ENCODE assay signal across 17 mouse cellular contexts in genomic region chr1:36723146-36724056, GRCm38 (mm10). TPM values are rescaled to one million over a fixed set of nuclear protein-coding genes. Genes with fewer than 3 reads are reported as not detected.
DNase-seq lines count a peak whose midpoint lies in the region; ATAC-seq lines count a peak whose summit lies in the region.
"Had no signal": no experiment of that assay in that cellular context is flagged by ENCODE, and none has a peak within 500 bp of the region (broad histone marks: within the 10 kb centered on the region; RNA-seq: fewer than 3 reads in every experiment).

No protein-coding gene starts in this region.

- H3K27ac ChIP-seq in hindbrain, embryonic 13.5 days: peak overlapping the region; percentile 31; the same call in 1 of the 2 replicates
- H3K27ac ChIP-seq in hindbrain, embryonic 11.5 days (ENCODE audit: low read depth, low read length): no peak overlapping the region
- H3K27ac ChIP-seq in embryonic facial prominence, embryonic 14.5 days (replicated peaks; ENCODE audit: low read depth, low read length): peak overlapping the region; percentile 29; the same call in 1 of the 2 replicates
- H3K27ac ChIP-seq: forebrain, embryonic 12.5 days had no signal

- no peaks in the 10 kb centered on the region for H3K36me3 ChIP-seq in hindbrain, embryonic 13.5 days
- no peaks in the 10 kb centered on the region for H3K36me3 ChIP-seq in hindbrain, embryonic 11.5 days (ENCODE audit: control insufficient read depth, insufficient read depth, low read length)
- no peaks in the 10 kb centered on the region for H3K36me3 ChIP-seq in embryonic facial prominence, embryonic 14.5 days (ENCODE audit: control insufficient read depth, insufficient read depth, low read length)
- H3K36me3 ChIP-seq: forebrain, embryonic 12.5 days had no signal

- H3K27me3 ChIP-seq in hindbrain, embryonic 13.5 days: no peaks in the 10 kb centered on the region
- H3K27me3 ChIP-seq in hindbrain, embryonic 11.5 days (ENCODE audit: control insufficient read depth, insufficient read depth, low read length): no peaks in the 10 kb centered on the region
- no peaks in the 10 kb centered on the region for H3K27me3 ChIP-seq in embryonic facial prominence, embryonic 14.5 days (replicated peaks; ENCODE audit: control insufficient read depth, insufficient read depth, low read length)
- H3K27me3 ChIP-seq: forebrain, embryonic 12.5 days had no signal

- H3K4me2 ChIP-seq in hindbrain, embryonic 13.5 days: no peak overlapping the region
- no peak overlapping the region for H3K4me2 ChIP-seq in hindbrain, embryonic 11.5 days (replicated peaks; ENCODE audit: low read depth, low read length)
- no peak overlapping the region for H3K4me2 ChIP-seq in embryonic facial prominence, embryonic 14.5 days (ENCODE audit: low read depth, low read length)
- H3K4me2 ChIP-seq: forebrain, embryonic 12.5 days had no signal

- no peak for DNase-seq in hindbrain, embryonic 11.5 days (ENCODE audit: low spot score)
- peak; percentile 75 for DNase-seq in CD4-positive, CD25-positive, alpha-beta regulatory T cell, adult 2 months (ENCODE audit: low read depth, low spot score)
- DNase-seq in embryonic facial prominence, embryonic 14.5 days (ENCODE audit: low spot score): peak; percentile 38
- DNase-seq in naive thymus-derived CD4-positive, alpha-beta T cell, adult 2 months (ENCODE audit: low read depth): peak; percentile 75
- no peak for DNase-seq in gastrocnemius, postnatal 10 days
- DNase-seq in kidney, adult 9 months: no peak
- DNase-seq in adrenal gland, adult (ENCODE audit: inconsistent age in 2 of 2, low spot score in 1 of 2): no peak
- DNase-seq: adrenal gland, adult 8-10 months; retina, postnatal 1 day had no signal

- H3K9ac ChIP-seq in hindbrain, embryonic 13.5 days: peak overlapping the region; percentile 46; the same call in 1 of the 2 replicates
- H3K9ac ChIP-seq in hindbrain, embryonic 11.5 days (ENCODE audit: low read depth, low read length): no peak overlapping the region
- no peak overlapping the region for H3K9ac ChIP-seq in embryonic facial prominence, embryonic 14.5 days (ENCODE audit: low read depth, low read length)
- H3K9ac ChIP-seq: forebrain, embryonic 12.5 days had no signal

- no peaks in the 10 kb centered on the region for H3K9me3 ChIP-seq in hindbrain, embryonic 13.5 days
- no peaks in the 10 kb centered on the region for H3K9me3 ChIP-seq in hindbrain, embryonic 11.5 days (ENCODE audit: control insufficient read depth, low read length)
- no peaks in the 10 kb centered on the region for H3K9me3 ChIP-seq in embryonic facial prominence, embryonic 14.5 days (ENCODE audit: control insufficient read depth, low read length)
- H3K9me3 ChIP-seq: forebrain, embryonic 12.5 days had no signal

- ATAC-seq in hindbrain, embryonic 13.5 days (ENCODE audit: low FRiP score): no peak
- ATAC-seq in hindbrain, embryonic 11.5 days (ENCODE audit: low FRiP score): no peak
- 0 out of 2 replicates have a peak, but pooled peaks have one; percentile 37 for ATAC-seq in embryonic facial prominence, embryonic 14.5 days (ENCODE audit: low read depth)
- ATAC-seq: intestine, embryonic 16.5 days had no signal

- H3K4me1 ChIP-seq in hindbrain, embryonic 13.5 days (replicated peaks): peaks cover 6% of the 10 kb centered on the region
- no peaks in the 10 kb centered on the region for H3K4me1 ChIP-seq in hindbrain, embryonic 11.5 days (replicated peaks; ENCODE audit: control insufficient read depth, insufficient read depth, low read length)
- peaks cover 8% of the 10 kb centered on the region; the same call in 1 of the 2 replicates for H3K4me1 ChIP-seq in embryonic facial prominence, embryonic 14.5 days (ENCODE audit: control insufficient read depth, insufficient read depth, low read length)
- H3K4me1 ChIP-seq: forebrain, embryonic 12.5 days had no signal

- WGBS in hindbrain, embryonic 13.5 days: 69% methylated on average over 16 of the region's 16 CpGs
- 76% methylated on average over 16 of the region's 16 CpGs for WGBS in hindbrain, embryonic 11.5 days
- 55% methylated on average over 16 of the region's 16 CpGs for WGBS in embryonic facial prominence, embryonic 14.5 days

- H3K4me3 ChIP-seq in hindbrain, embryonic 13.5 days: no peak overlapping the region
- no peak overlapping the region for H3K4me3 ChIP-seq in hindbrain, embryonic 11.5 days (ENCODE audit: low read depth, low read length)
- no peak overlapping the region for H3K4me3 ChIP-seq in embryonic facial prominence, embryonic 14.5 days (ENCODE audit: low read depth, low read length)
- H3K4me3 ChIP-seq: forebrain, embryonic 12.5 days; myocyte had no signal

RNA-seq across cellular contexts. Expression of gene Actr1b, which starts 9.2 kb away (rescaled TPM):
- polyA plus RNA-seq in hindbrain, embryonic 13.5 days (2015; fragmentation: Nextera tagmentation; extraction: Ambion mirVana): 101 and 107 TPM in 2 replicates
- polyA plus RNA-seq in hindbrain, embryonic 11.5 days (2014; fragmentation: Nextera tagmentation; extraction: Ambion mirVana): 84.9 and 97.5 TPM in 2 replicates
- 92.7 and 96.4 TPM in 2 replicates for polyA plus RNA-seq in embryonic facial prominence, embryonic 14.5 days (2014; fragmentation: Nextera tagmentation; extraction: Ambion mirVana)
- 100 to 1,000 TPM; 134 to 146 TPM for total RNA-seq in gastrocnemius, postnatal 10 days (2021)

RNA-seq across cellular contexts. Expression of gene 4933424G06Rik, which starts 13.5 kb away (rescaled TPM):
- polyA plus RNA-seq in hindbrain, embryonic 13.5 days (2015; fragmentation: Nextera tagmentation; extraction: Ambion mirVana): 0.43 and 0.57 TPM in 2 replicates
- 0.19 and 0.22 TPM in 2 replicates for polyA plus RNA-seq in hindbrain, embryonic 11.5 days (2014; fragmentation: Nextera tagmentation; extraction: Ambion mirVana)
- polyA plus RNA-seq in embryonic facial prominence, embryonic 14.5 days (2014; fragmentation: Nextera tagmentation; extraction: Ambion mirVana): not detected in 2 replicates
- not detected for total RNA-seq in gastrocnemius, postnatal 10 days (2021)
- total RNA-seq: adrenal gland, adult 8-10 months; granulocyte monocyte progenitor cell, adult 5-6 weeks; liver, adult 2 months; megakaryocyte progenitor cell, adult 5-6 weeks had no signal
- polyA plus RNA-seq: heart, postnatal 0 days; liver, adult 2 months had no signal

RNA-seq across cellular contexts. Expression of gene Cox5b, which starts 32.2 kb away (rescaled TPM):
- polyA plus RNA-seq in hindbrain, embryonic 13.5 days (2015; fragmentation: Nextera tagmentation; extraction: Ambion mirVana): 619 and 648 TPM in 2 replicates
- polyA plus RNA-seq in hindbrain, embryonic 11.5 days (2014; fragmentation: Nextera tagmentation; extraction: Ambion mirVana): 510 and 530 TPM in 2 replicates
- 579 and 661 TPM in 2 replicates for polyA plus RNA-seq in embryonic facial prominence, embryonic 14.5 days (2014; fragmentation: Nextera tagmentation; extraction: Ambion mirVana)
- total RNA-seq in gastrocnemius, postnatal 10 days (2021): 1,000 to 10,000 TPM; 1,243 to 1,338 TPM

RNA-seq across cellular contexts. Expression of gene Zap70, which starts 38.2 kb away (rescaled TPM):
- polyA plus RNA-seq in hindbrain, embryonic 13.5 days (2015; fragmentation: Nextera tagmentation; extraction: Ambion mirVana): 0.43 and 1.2 TPM in 2 replicates
- polyA plus RNA-seq in hindbrain, embryonic 11.5 days (2014; fragmentation: Nextera tagmentation; extraction: Ambion mirVana): 0.15 and 0.39 TPM in 2 replicates
- polyA plus RNA-seq in embryonic facial prominence, embryonic 14.5 days (2014; fragmentation: Nextera tagmentation; extraction: Ambion mirVana): 0.36 and 0.67 TPM in 2 replicates
- total RNA-seq in gastrocnemius, postnatal 10 days (2021): under 1 TPM; 0.34 to 0.38 TPM
- total RNA-seq: granulocyte monocyte progenitor cell, adult 5-6 weeks had no signal

RNA-seq across cellular contexts. Expression of gene Fam178b, which starts 40.4 kb away (rescaled TPM):
- polyA plus RNA-seq in hindbrain, embryonic 13.5 days (2015; fragmentation: Nextera tagmentation; extraction: Ambion mirVana): 0.27 and 0.32 TPM in 2 replicates
- 0.52 and 0.53 TPM in 2 replicates for polyA plus RNA-seq in hindbrain, embryonic 11.5 days (2014; fragmentation: Nextera tagmentation; extraction: Ambion mirVana)
- 1.0 and 1.6 TPM in 2 replicates for polyA plus RNA-seq in embryonic facial prominence, embryonic 14.5 days (2014; fragmentation: Nextera tagmentation; extraction: Ambion mirVana)
- total RNA-seq in gastrocnemius, postnatal 10 days (2021): 1 to 10 TPM; 3.0 to 3.1 TPM
- total RNA-seq: megakaryocyte progenitor cell, adult 5-6 weeks had no signal

Comparison
In these comparisons a context has a peak if more than half of its experiments do, and no peak if none do; other contexts are left out.
1. DNase-seq: peak in CD4-positive, CD25-positive, alpha-beta regulatory T cell, adult 2 months (single experiment), embryonic facial prominence, embryonic 14.5 days (single experiment) and naive thymus-derived CD4-positive, alpha-beta T cell, adult 2 months (single experiment); none in hindbrain, embryonic 11.5 days (single experiment), gastrocnemius, postnatal 10 days (single experiment), kidney, adult 9 months (single experiment) and adrenal gland, adult (0 of 2).